Mouse (Mus musculus) MEL (cell line): ENCODE data around the gene Ywhae.

ENCODE experiments used
- CTCF ChIP-seq, 3 experiments: IDR thresholded peaks in 2 of 3; conservative IDR thresholded peaks in 1 of 3; 2 replicates each; pipeline ENCODE4 v1.5.1; 2011 to 2012; ENCODE audit warnings: low read length in 3 of 3, low read depth in 2 of 3, mild to moderate bottlenecking in 2 of 3, improper control_type of control experiment in 1 of 3, inconsistent platforms in 1 of 3, mixed read lengths in 1 of 3, moderate library complexity in 1 of 3; ENCODE audit not compliant: control insufficient read depth in 1 of 3, insufficient read depth in 1 of 3, poor library complexity in 1 of 3, severe bottlenecking in 1 of 3
- MEF2A ChIP-seq: IDR thresholded peaks from 2 replicates; pipeline ENCODE4 v1.6.1; 2014; ENCODE audit warnings: low read depth, mild to moderate bottlenecking, inconsistent platforms, low read length, improper control_type of control experiment; ENCODE audit not compliant: poor library complexity, insufficient replicate concordance, severe bottlenecking; ENCODE audit errors: extremely low read depth
- NELFE ChIP-seq: IDR thresholded peaks from 2 replicates; pipeline ENCODE4 v1.6.1; 2011; ENCODE audit warnings: low read depth, low read length, improper control_type of control experiment
- POLR2A ChIP-seq, 2 experiments: IDR thresholded peaks; 2 replicates each; pipeline ENCODE4 v1.6.1; 2011 to 2012; ENCODE audit warnings: low read length in 2 of 2, mild to moderate bottlenecking in 2 of 2, control low read depth in 1 of 2, improper control_type of control experiment in 1 of 2, low read depth in 1 of 2, moderate library complexity in 1 of 2; ENCODE audit not compliant: control insufficient read depth in 1 of 2, insufficient read depth in 1 of 2, poor library complexity in 1 of 2
- TCF12 ChIP-seq: IDR thresholded peaks from 2 replicates; pipeline ENCODE4 v1.6.1; 2014; ENCODE audit warnings: low read depth, mild to moderate bottlenecking, inconsistent platforms, low read length, improper control_type of control experiment, moderate library complexity

GRCm38 (mm10) chr11:75703748-75704147 lies 28.9 kb upstream of the Ywhae start:
- TF ChIP-seq CTCF (IDR thresholded peaks at IDR 0.05 in 2 of 3, conservative IDR thresholded peaks at IDR 0.05 in 1 of 3; ENCODE audit: control insufficient read depth in 1 of 3, insufficient read depth in 1 of 3, low read depth in 2 of 3, low read length in 3 of 3, poor library complexity in 1 of 3, severe bottlenecking in 1 of 3) (no peak), TCF12 (no peak), POLR2A (IDR thresholded peaks at IDR 0.05; ENCODE audit: control insufficient read depth in 1 of 2, insufficient read depth in 1 of 2, low read depth in 1 of 2, low read length in 2 of 2, poor library complexity in 1 of 2) (no peak), MEF2A (no peak), NELFE (no peak)
